Comparison of ENCODE assay signal across 14 mouse cellular contexts in genomic region chr4:36331741-36332140, GRCm38 (mm10).
DNase-seq lines count a peak whose midpoint lies in the region.
"Had no signal": no experiment of that assay in that cellular context is flagged by ENCODE, and none has a peak within 500 bp of the region (broad histone marks: within the 10 kb centered on the region; RNA-seq: fewer than 3 reads in every experiment).

No protein-coding gene starts in this region.

- peak; percentile 92 for DNase-seq in Muller cell, postnatal 12 days (ENCODE audit: inconsistent ontology term)
- no peak for DNase-seq in adrenal gland, adult 2 months
- DNase-seq: adrenal gland, adult 8-10 months; adrenal gland, postnatal 10 days; adrenal gland, postnatal 14 days; adrenal gland, postnatal 25 days; adrenal gland, postnatal 36 days; B cell, adult 2 months; cerebellum, adult 11 months; cerebellum, adult 11-12 months; cerebellum, adult 18-20 months; cerebellum, adult 2 months; cerebellum, adult 8-10 months; cerebellum, adult 9-10 months had no signal
